Mouse (Mus musculus) gonadal fat pad, adult 2 months (tissue): ENCODE results near the gene Elmod3. TPM values are rescaled to one million over a fixed set of nuclear protein-coding genes. Genes with fewer than 3 reads are reported as not detected.

Experiments used
- DNase-seq: peaks from one replicate; pipeline ENCODE4 v3.0.0-alpha.2; 2012; ENCODE audit warnings: low read depth
- polyA plus RNA-seq: library from polyadenylated mRNA; depleted of rRNA; stranded (reverse); fragments of >200 nt; gene quantifications from 2 replicates; pipeline ENCODE4 v1.2.3, GENCODE M21; 2012

Elmod3 gene
- polyA plus RNA-seq, 1 experiment, result 32.8 TPM

DNA sequence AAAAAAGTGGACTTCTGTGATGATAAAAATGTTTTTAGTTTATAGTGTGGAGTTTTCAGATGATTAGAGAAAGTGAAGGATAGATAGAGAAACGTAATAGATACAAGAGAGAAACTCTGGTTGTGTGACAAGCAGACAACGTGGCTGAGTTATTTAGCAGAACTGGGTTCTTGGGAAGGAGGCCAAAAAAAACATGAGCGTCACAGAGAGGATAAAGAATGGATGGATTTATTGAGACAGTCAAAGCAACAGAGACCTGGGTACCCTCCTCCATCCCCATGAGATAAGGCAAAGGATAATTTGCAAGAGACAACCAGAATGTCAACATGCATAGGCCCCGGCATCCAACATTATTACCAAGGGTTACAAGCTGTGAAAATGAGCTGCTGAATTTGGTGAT, 12.0 kb upstream of the Elmod3 start:
- DNase-seq, result no peak

DNA sequence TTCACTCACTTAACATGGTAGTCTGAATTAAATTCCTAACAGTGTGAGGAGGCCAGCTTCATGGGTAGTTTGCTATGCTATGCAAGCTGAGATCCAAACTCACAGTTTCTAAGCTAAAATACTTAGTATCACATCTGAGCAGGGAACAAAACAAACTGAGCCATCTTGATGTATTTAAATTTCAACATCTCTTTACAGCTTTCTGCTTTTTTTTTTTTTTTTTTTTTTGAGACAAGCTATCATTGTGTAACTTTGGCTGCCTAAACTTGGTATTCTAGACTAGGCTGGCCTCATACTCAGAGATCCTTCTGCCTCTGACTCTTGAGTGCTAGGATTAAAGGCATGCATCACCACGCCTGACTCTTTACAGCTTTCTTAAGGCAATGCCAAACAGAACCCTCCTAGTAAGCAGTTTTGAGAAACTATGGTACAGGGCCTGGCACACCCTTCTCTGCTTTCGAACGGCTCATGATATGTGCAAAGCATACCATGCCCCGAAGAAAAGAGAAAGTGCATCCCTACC, 10.5 kb upstream of the Elmod3 start:
- no peak for DNase-seq

DNA sequence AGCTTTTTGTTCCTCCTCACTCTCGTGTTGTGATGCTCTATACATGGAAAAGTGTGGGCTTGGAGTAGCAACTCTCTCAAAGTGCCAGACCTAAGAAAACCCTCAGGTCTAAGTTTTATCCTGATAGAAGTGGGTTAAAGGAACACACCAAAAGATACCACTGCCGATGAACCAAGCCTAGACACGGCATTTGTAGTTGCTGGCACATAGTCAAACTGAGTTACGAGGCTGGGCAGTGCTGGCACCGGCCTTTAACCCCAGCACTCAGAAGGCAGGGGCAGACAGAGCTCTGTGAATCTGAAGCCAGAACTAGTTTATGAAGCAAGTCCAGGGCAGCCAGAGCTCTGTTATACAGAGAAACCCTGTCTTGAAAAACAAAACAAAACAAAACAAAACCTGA, 9.5 kb upstream of the Elmod3 start:
- no peak for DNase-seq

DNA sequence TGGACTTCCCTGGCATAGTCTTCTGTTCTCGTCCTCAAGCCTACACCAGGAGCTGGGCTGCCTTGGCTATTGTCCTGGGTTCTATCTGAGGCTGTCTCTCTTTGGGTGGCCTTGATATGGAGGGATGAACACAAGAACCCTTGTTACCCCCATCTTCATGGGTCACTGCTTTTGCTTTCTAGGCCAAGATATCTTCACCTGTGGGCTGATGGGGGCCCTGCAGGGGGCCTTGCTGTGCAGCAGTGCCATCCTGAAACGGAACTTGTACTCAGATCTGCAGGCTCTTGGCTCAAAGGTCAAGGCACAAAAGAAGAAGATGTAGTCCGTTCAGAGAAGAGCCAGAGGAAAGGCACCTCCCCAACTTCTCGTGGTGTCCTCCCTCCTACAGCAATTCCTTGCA, 8.8 kb upstream of the Elmod3 start:
- DNase-seq, result no peak

DNA sequence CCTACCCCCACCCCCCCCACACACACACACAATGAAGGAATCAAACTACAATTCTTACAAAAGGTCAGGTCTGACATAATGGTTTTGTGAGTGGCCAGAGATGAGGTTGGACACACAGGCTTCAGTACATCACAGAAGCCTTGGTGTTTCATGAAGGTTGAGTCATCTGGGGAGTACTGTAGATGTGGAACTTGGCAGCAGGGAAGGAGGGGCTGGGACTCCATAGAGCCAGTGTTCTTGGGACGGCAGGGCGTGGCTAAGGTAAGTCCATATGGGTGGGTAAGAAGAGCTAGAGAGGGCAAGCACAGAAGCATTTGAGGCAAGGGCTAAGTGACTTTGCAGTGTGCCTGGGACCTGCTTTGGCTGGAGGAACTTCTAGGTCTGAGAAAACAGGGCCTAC, 5.9 kb upstream of the Elmod3 start:
- DNase-seq, result no peak

DNA sequence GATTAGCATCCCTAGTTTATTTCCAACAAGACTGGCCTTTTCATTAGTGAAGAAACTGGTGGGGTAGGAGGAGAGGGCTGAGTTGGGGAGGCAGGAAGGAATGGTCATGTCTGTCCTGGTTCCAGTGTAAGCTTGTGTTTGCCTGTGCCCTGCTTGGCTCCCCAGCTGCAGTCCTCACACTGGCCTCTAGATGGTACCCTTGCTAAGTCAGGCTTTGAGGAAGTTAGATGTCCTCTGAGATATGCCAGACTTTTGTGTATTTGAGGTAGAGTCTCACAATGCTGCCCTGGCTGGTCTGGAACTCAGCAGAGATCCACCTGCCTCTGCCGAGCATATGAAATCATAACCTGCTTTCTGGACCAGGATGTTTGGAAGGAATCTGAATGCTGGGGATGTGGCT, 3.5 kb upstream of the Elmod3 start:
- no peak for DNase-seq

DNA sequence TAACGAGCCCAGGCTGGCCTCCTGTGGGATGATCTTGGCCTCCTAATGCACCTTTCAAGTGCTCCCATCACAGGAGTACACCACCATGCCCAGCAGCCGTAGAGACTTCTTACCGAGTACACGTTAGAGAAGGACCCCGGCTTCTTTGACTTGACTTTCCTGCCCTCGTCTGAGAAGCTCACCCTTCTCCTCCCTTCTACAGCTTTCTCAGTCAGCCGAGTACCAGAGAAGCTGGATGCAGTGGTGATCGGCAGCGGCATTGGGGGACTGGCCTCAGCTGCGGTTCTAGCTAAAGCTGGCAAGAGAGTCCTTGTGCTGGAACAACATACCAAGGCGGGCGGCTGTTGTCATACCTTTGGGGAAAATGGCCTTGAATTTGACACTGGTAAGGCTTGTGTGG, 2.6 kb upstream of the Elmod3 start:
- no peak for DNase-seq

DNA sequence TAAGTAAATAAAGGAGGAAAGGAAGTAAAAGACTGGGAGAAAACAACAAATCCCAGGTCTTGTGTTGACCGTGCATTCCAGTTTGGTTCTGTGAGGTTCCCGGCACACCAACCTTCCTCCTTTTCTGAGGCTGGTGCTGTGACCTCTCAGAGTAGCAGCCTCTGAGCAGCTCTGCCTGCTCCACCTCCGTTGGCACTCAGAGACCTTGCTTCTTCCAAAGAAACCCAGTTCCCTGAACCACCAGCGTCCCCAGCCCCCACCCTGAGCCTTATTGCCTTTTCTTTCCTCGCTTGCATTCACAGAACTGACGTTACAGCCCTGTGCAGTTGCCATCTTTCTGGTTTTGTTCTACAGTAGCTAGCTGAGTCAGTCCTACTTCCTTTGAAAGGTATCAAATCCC, 2.0 kb upstream of the Elmod3 start:
- no peak for DNase-seq

DNA sequence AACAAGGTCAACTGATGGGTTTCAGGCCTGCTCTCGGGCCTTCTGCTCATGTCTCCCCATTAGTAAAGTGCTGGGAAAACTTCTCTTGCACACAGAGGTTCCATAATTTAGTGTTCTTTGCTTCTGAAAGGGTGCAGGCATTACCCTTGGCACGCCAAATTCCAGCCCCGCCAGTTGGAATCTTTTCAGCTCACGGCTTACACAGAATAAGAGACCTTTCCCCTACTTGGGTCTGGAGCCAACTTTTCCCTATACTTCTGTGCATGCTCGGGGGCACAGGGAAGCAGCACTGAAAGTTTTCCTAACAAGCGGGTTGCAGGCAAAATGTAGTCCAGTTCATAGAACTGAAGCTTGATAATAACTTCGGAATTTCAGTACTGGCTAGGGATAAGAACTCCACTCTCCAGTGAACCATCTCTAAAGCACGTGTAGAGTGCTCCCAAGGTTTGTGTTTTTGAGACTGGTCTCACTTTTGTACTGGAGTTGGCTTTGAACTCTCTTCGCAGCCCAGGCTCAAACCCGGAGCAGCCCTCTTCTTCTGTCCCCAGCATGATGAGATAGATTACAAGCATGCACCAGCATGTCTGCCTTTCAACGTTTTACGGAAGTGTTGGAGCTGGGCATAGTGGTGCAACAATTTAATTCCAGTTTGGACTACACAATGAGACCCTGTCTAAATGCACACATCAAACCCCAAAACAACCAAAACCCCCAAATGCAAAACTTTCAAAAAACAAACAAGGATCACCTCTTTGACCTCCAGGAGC, 761 bp upstream of the Elmod3 start:
- no peak for DNase-seq

DNA sequence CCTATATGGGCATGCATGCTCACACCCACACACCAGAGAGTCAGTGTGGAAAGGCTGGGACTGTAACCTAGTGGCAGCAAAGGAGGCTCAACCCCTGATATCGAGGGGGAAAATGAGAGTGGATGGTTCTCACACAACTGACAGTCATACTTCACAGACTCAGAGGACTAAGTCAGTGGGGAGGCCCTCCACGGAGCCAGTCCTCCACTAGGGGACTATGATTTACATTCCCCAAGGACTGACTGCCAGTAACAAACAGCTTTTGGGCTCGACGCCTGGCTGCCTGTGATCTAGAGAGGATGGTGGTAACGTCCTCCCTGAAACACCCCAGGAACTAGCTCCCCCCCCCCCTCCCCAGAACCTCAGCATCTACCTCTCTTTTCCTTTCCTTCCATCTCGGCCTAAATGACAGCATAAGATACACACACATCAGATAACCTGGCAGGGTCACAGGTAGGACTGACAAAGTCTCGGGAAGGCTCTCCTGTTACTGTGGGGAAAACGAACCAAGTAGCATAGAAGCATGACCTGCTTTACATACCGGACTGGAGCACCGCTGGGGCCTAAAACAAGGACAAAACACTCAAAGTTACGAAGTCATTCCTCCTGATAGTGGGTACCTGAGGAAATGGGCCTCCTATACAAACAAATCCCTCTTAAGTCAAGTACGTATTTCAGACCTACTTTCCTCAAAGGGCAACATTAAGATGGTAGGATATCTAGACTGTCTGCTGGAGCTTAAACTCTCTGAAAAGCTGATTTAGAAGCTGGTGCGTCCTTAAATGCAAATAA, 934 bp downstream of the Elmod3 start:
- no peak for DNase-seq

DNA sequence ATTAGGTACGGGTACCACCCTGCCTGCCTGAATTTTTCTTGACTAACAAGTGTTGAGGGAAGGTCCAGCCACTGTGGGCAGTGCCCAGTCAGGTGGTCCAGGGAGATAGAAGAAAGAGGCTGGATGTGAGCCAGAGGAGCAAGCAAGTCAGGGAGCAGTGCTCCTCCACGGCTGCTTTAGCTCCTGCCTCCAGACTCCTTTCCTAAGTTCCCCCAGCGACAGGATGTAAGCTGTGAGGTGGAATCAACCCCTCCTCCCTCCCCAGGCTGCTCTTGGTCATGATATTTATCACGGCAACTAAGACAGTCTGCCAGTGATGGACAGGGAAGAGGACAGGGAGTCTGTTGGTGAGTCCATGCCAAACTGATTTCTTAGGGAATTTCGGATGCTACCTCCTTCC, 4.3 kb downstream of the Elmod3 start:
- no peak for DNase-seq

DNA sequence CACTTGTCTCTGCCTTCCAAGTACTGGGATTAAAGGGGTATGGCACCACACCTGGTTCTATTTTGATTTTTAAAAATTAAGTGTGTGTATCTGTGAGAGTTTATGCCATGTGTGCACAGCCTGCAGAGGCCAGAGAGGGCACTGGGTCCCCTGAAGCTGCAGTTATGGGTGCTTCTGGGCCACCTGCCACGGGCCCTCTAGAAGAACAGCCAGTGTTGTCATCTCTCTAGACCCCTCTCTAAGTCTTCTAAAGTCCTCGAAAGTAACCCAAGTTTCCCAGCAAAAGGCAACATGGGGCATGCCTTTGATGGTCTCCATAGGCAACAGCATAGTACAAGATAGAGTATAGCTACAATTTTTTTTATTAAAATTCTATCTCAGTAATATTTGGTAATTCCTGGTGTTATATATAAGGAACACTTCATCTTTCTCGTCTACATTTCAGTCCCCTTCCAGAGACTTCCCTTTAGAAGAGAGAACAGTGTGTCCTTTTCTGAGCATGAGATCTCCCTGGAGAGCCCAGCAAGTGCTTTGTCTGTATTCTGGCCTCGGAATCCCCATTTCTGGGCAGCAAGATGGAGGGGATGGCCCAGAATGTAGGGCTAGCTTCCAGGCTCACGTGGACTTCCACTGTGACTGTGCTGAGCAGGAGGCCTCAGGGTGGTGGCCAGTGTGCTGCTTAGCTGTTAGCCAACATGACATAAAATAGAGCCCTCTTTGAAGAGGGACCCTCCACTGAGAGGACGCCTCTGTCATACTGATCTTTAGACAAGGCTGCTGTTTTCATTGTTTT, 5.0 kb downstream of the Elmod3 start:
- no peak for DNase-seq

DNA sequence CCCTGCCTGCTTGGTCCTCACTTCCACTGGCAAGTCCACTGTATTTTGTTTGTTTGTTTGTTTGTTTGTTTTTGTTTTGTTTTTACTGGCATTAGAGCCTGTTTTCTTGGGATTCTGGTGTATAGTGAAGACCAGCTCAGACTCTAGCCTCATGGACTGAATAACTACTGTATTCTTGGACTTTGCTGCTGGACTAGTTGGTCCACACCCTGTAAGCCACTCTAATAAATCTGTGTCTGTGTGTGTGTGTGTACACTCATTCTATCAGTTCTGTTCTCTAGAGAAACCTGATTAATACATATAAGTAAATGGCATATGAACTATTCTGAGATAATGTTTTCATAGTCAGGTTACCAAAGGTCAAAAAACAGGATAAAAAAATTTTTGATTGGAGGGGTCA, 8.1 kb downstream of the Elmod3 start:
- DNase-seq, result no peak

DNA sequence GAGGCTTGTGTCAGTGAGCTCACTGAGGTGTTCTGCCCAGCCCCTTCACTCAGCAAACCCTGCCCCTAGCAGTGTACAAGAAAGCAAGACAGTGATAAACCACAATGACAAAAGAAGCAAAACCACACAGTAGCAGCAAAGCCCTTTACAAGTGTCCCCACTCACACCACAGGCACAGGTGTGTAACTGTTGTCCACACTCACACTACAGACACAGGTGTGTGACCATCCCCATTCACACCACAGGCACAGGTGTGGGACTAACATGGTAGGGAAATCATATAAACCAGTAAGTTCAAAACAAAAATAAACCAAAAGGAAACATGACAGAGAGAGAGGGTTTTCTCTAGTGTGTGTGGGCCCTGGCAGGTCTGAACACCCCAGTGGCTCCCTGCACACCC, 9.9 kb downstream of the Elmod3 start:
- no peak for DNase-seq

DNA sequence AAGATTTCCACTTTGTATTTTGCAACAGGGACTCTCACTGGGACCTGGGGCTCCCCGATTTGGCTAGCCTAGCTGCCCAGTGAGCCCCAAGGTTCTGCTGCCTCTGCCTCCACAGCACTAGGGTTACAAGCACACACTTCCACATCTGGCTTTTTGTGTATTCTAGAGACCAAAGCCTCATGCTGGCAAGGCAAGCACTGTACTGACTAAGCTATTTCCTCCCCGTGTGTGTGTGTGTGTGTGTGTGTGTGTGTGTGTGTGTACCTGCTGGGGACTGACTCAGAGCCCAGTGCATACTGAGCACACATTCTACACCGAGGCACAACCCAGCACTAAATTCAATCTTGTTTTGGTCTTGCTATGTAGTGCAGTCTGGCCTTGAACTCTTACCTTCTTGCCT, 11.5 kb downstream of the Elmod3 start:
- DNase-seq, result no peak

DNA sequence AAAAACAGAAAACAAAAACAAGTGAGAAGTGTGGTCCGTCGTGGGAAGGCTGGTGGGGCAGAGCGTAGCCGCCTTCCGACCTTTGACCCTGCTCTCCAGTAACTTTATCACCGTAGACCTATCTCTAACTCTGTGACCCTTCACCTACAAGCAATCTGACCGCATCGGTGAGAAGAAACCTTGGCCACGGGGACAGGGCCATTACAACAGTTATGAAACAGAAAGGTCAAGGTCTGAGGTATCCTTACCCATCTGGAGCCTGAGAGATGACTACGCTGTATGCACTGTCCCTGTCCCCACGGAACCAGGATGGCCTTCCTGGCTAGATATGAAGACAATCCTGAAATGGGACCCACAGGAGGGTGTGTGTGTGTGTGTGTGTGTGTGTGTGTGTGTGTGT, 14.1 kb downstream of the Elmod3 start:
- no peak for DNase-seq

DNA sequence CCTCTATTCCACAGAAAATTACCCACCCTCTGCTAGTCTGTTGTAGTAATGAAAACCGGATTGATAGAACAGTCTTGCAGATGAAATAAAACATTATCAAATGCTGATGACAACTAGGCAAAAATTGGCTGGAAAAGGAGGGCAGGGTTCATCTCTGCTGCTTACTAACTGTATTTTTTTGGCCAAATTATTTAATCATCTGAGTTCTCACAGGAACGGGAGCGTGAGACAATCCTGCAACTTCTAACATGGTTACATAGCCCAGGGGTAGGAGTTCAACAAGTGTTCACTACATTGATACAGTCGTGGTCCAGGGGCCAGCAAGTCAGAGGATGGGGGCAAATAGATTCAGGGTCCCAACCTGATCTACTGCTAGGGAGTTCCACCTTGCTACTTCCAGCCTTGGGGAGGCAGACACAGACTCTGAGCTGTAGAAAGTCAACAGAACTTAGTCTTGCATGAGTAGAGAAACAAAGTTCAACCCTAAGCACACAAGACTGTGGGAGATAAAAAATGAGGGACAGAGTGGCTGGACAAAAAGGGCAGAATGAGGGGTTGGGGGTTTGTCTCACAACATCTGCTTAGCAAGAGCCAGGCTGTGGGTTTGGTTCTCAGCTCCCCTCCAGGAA, 14.9 kb downstream of the Elmod3 start:
- no peak for DNase-seq

DNA sequence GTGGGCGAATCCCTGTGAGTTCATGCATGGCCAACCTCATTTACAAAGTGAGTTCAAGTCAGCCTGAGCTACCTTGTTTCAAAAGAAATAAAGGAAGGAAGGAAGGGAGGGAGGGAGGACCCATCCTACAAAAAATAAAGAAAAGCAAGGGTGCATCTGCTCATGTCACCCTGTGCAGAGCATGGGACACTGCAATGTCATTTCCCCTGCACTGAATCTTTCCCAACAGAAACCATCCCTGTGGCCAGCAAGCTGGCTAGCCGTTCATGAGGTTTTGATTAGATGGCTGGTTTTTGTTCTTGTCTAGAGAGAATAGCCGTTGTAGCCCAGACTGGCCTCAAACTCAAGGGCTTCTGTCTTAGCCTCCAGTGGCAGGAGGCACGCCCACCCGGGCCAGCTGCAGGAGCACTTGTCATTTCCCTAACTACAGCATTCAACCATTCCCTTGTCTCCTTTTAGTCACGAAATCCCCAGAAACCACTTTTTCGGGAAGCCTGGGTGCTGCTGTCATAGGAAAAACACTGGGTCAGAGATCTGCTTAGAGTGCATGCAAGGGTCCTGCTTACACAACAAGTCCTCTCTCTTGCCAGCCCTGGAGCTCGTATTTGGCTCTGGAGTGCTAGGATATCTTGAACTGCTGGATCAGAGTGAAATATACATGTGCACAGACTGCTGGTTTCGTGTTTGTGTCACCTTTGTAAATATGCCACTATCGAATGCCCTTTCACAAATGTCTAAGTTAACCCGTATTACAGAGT, 16.4 kb downstream of the Elmod3 start:
- DNase-seq, result no peak

DNA sequence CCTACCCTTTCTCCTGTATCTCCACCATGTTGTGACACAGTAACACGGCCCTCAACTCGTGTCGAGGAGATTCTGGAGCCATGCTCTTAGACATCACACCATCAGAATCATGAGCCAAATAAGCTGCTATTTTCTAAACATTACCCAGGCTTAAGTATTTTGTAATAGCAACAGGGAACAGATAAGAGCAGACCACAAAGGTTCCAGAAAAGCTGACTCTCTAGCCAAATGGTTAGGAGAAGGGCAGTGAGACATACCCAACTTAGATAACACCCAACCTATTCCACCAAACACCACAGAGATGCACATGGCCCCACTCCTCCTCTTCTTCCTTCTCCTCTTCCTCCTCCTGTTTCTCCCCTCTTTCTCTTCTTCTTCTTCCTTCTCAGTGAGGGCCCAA, 22.2 kb downstream of the Elmod3 start:
- DNase-seq, result no peak

DNA sequence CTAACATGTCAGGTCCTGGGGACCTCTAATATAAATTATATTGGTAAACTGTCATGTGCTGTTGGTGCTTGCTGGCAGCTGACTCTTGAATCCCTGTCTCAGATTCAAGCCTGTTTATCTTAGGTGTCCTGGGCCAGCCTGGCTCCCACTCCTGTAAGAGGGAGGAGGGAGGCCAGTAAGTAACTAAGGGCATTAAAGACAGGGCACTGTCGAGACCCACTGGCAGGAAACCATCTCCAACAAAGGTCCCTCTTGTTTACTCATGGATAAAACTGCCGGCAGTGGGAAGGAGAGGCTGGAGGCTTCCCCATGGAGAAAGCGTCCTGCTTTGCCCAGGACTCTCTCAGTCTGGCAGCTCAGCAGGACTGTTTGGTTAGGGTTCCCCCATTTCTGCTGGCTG, 26.4 kb downstream of the Elmod3 start:
- DNase-seq, result no peak
